22 mouse cellular contexts compared by ENCODE assay signal in genomic region chrX:143643936-143644335, GRCm38 (mm10).
A peak's percentile ranks its signal among the peaks of the same experiment; 100 is the strongest.
DNase-seq lines count a peak whose midpoint lies in the region; ATAC-seq and TF ChIP-seq lines count a peak whose summit lies in the region.
"Had no signal": no experiment of that assay in that cellular context is flagged by ENCODE, and none has a peak within 500 bp of the region (broad histone marks: within the 10 kb centered on the region; RNA-seq: fewer than 3 reads in every experiment).

No protein-coding gene starts in this region.

- H3K27me3 ChIP-seq in forebrain, embryonic 12.5 days, result peaks cover 17% of the 10 kb centered on the region
- H3K27me3 ChIP-seq in forebrain, postnatal 0 days (ENCODE audit: insufficient read depth, low read length), result no peaks in the 10 kb centered on the region
- no peaks in the 10 kb centered on the region for H3K27me3 ChIP-seq in hindbrain, embryonic 16.5 days (replicated peaks; ENCODE audit: control insufficient read depth, insufficient read depth, low read length)
- H3K27me3 ChIP-seq in hindbrain, embryonic 14.5 days (ENCODE audit: control insufficient read depth, insufficient read depth, low read length), result peaks cover 24% of the 10 kb centered on the region
- no peaks in the 10 kb centered on the region for H3K27me3 ChIP-seq in neural tube, embryonic 11.5 days (ENCODE audit: control insufficient read depth, insufficient read depth, low read length)
- H3K27me3 ChIP-seq: CH12.LX; embryonic facial prominence, embryonic 15.5 days; heart, embryonic 12.5 days had no signal

- H3K4me1 ChIP-seq in forebrain, embryonic 12.5 days, result no peaks in the 10 kb centered on the region; the same call in 1 of the 2 replicates
- H3K4me1 ChIP-seq in forebrain, postnatal 0 days (ENCODE audit: insufficient read depth), result no peaks in the 10 kb centered on the region
- no peaks in the 10 kb centered on the region for H3K4me1 ChIP-seq in hindbrain, embryonic 16.5 days (ENCODE audit: control insufficient read depth, insufficient read depth, low read depth, low read length)
- no peaks in the 10 kb centered on the region for H3K4me1 ChIP-seq in hindbrain, embryonic 14.5 days (replicated peaks; ENCODE audit: control insufficient read depth, insufficient read depth, low read length)
- no peaks in the 10 kb centered on the region for H3K4me1 ChIP-seq in neural tube, embryonic 11.5 days (ENCODE audit: control insufficient read depth, insufficient read depth, low read length)
- H3K4me1 ChIP-seq: embryonic facial prominence, embryonic 15.5 days; heart, embryonic 12.5 days; hindbrain, embryonic 13.5 days had no signal

- no peak for TF ChIP-seq CTCF in forebrain, postnatal 0 days (IDR thresholded peaks at IDR 0.05; ENCODE audit: low read depth)

- H3K36me3 ChIP-seq in forebrain, embryonic 12.5 days (replicated peaks), result no peaks in the 10 kb centered on the region
- no peaks in the 10 kb centered on the region for H3K36me3 ChIP-seq in forebrain, postnatal 0 days (ENCODE audit: insufficient read depth)
- H3K36me3 ChIP-seq in hindbrain, embryonic 16.5 days (ENCODE audit: control insufficient read depth, insufficient read depth, low read length), result no peaks in the 10 kb centered on the region
- no peaks in the 10 kb centered on the region for H3K36me3 ChIP-seq in hindbrain, embryonic 14.5 days (replicated peaks; ENCODE audit: control insufficient read depth, insufficient read depth)
- no peaks in the 10 kb centered on the region for H3K36me3 ChIP-seq in neural tube, embryonic 11.5 days (ENCODE audit: control insufficient read depth, insufficient read depth, low read length)
- H3K36me3 ChIP-seq: embryonic facial prominence, embryonic 15.5 days; heart, embryonic 12.5 days; hindbrain, embryonic 13.5 days had no signal

- peak; percentile 55; the same call in 1 of the 2 replicates for ATAC-seq in forebrain, embryonic 12.5 days (ENCODE audit: low FRiP score)
- no peak for ATAC-seq in forebrain, postnatal 0 days
- ATAC-seq in hindbrain, embryonic 16.5 days, result peak; percentile 11; the same call in 1 of the 2 replicates
- no peak for ATAC-seq in hindbrain, embryonic 14.5 days (ENCODE audit: low FRiP score)
- ATAC-seq in neural tube, embryonic 11.5 days (ENCODE audit: insufficient read depth, low FRiP score, low TSS enrichment), result peak; percentile 41; the same call in 1 of the 2 replicates
- ATAC-seq: activated CD4-positive, CD25-positive, alpha-beta regulatory T cell, adult 4 months; inflammation-experienced regulatory T-cells, adult 6 months; intestine, postnatal 0 days; Patski had no signal

- H3K27ac ChIP-seq in forebrain, embryonic 12.5 days, result 0 out of 2 replicates have a peak overlapping the region, but pooled peaks have one; percentile 42
- no peak overlapping the region for H3K27ac ChIP-seq in forebrain, postnatal 0 days (ENCODE audit: low read depth, low read length)
- H3K27ac ChIP-seq in hindbrain, embryonic 16.5 days (ENCODE audit: low read depth, low read length), result no peak overlapping the region
- H3K27ac ChIP-seq in hindbrain, embryonic 14.5 days, result no peak overlapping the region
- H3K27ac ChIP-seq in neural tube, embryonic 11.5 days (ENCODE audit: low read depth, low read length), result no peak overlapping the region
- H3K27ac ChIP-seq: embryonic facial prominence, embryonic 15.5 days; gastrocnemius, adult 2 months; hindbrain, embryonic 13.5 days had no signal

- H3K9ac ChIP-seq in forebrain, embryonic 12.5 days, result no peak overlapping the region
- no peak overlapping the region for H3K9ac ChIP-seq in forebrain, postnatal 0 days
- no peak overlapping the region for H3K9ac ChIP-seq in hindbrain, embryonic 16.5 days (ENCODE audit: low read depth, low read length)
- no peak overlapping the region for H3K9ac ChIP-seq in hindbrain, embryonic 14.5 days
- H3K9ac ChIP-seq in neural tube, embryonic 11.5 days (ENCODE audit: low read length), result no peak overlapping the region
- H3K9ac ChIP-seq: embryonic facial prominence, embryonic 15.5 days; heart, embryonic 12.5 days; hindbrain, embryonic 13.5 days had no signal

- 38% methylated on average over 2 of the region's 2 CpGs for WGBS in forebrain, embryonic 12.5 days
- 47% methylated on average over 2 of the region's 2 CpGs for WGBS in forebrain, postnatal 0 days
- WGBS in hindbrain, embryonic 16.5 days, result 47% methylated on average over 2 of the region's 2 CpGs
- WGBS in hindbrain, embryonic 14.5 days, result 36% methylated on average over 2 of the region's 2 CpGs
- 70% methylated on average over 2 of the region's 2 CpGs for WGBS in neural tube, embryonic 11.5 days

- no peak overlapping the region for H3K4me3 ChIP-seq in forebrain, embryonic 12.5 days (replicated peaks)
- H3K4me3 ChIP-seq in forebrain, postnatal 0 days (ENCODE audit: low read depth, low read length), result no peak overlapping the region
- no peak overlapping the region for H3K4me3 ChIP-seq in hindbrain, embryonic 16.5 days (ENCODE audit: low read length)
- no peak overlapping the region for H3K4me3 ChIP-seq in hindbrain, embryonic 14.5 days (replicated peaks; ENCODE audit: low read length)
- H3K4me3 ChIP-seq in neural tube, embryonic 11.5 days (ENCODE audit: low read depth, low read length), result no peak overlapping the region
- H3K4me3 ChIP-seq: embryonic facial prominence, embryonic 15.5 days; erythroblast, embryonic 14.5 days; gastrocnemius, adult 2 months; heart, embryonic 12.5 days; hindbrain, embryonic 13.5 days had no signal

- H3K4me2 ChIP-seq in forebrain, embryonic 12.5 days, result no peak overlapping the region
- H3K4me2 ChIP-seq in forebrain, postnatal 0 days (ENCODE audit: low read depth), result no peak overlapping the region
- no peak overlapping the region for H3K4me2 ChIP-seq in hindbrain, embryonic 16.5 days (ENCODE audit: low read length)
- no peak overlapping the region for H3K4me2 ChIP-seq in hindbrain, embryonic 14.5 days (replicated peaks)
- no peak overlapping the region for H3K4me2 ChIP-seq in neural tube, embryonic 11.5 days (ENCODE audit: low read depth)
- H3K4me2 ChIP-seq: embryonic facial prominence, embryonic 15.5 days; heart, embryonic 12.5 days; hindbrain, embryonic 13.5 days had no signal

- no peak for DNase-seq in forebrain, postnatal 0 days
- DNase-seq in hindbrain, embryonic 14.5 days (ENCODE audit: low spot score), result no peak
- no peak for DNase-seq in neural tube, embryonic 11.5 days (ENCODE audit: low spot score)
- no peak for DNase-seq in neural tube, embryonic 10.5 days (ENCODE audit: extremely low spot score, low spot score)
- DNase-seq in layer of hippocampus, adult 9-11 months, result no peak
- DNase-seq: adrenal gland, postnatal 14 days; cerebellum, adult 11 months; cerebellum, adult 8-10 months; embryo, embryonic 11 days; gastrocnemius, adult 2 months; gastrocnemius, postnatal 25 days had no signal

- H3K9me3 ChIP-seq in forebrain, embryonic 12.5 days, result no peaks in the 10 kb centered on the region
- H3K9me3 ChIP-seq in forebrain, postnatal 0 days (ENCODE audit: low read length), result no peaks in the 10 kb centered on the region
- no peaks in the 10 kb centered on the region for H3K9me3 ChIP-seq in hindbrain, embryonic 16.5 days (ENCODE audit: control insufficient read depth, low read length)
- H3K9me3 ChIP-seq in hindbrain, embryonic 14.5 days (ENCODE audit: control insufficient read depth, low read length), result no peaks in the 10 kb centered on the region
- no peaks in the 10 kb centered on the region for H3K9me3 ChIP-seq in neural tube, embryonic 11.5 days (ENCODE audit: control insufficient read depth, low read length)
- H3K9me3 ChIP-seq: embryonic facial prominence, embryonic 15.5 days; heart, embryonic 12.5 days; hindbrain, embryonic 13.5 days had no signal

Comparison
In these comparisons a context has a peak if more than half of its experiments do, and no peak if none do; other contexts are left out.
1. ATAC-seq: peak in forebrain, embryonic 12.5 days (single experiment), hindbrain, embryonic 16.5 days (single experiment) and neural tube, embryonic 11.5 days (single experiment); none in forebrain, postnatal 0 days (single experiment) and hindbrain, embryonic 14.5 days (single experiment).